Mouse (Mus musculus): ENCODE results near the gene Rcvrn. TPM values are rescaled to one million over a fixed set of nuclear protein-coding genes. Genes with fewer than 3 reads are reported as not detected.

The Rcvrn gene
- polyA plus RNA-seq (2012; rRNA removed) = 0.07 TPM in 1 of 2 replicates, not detected in the other

DNA sequence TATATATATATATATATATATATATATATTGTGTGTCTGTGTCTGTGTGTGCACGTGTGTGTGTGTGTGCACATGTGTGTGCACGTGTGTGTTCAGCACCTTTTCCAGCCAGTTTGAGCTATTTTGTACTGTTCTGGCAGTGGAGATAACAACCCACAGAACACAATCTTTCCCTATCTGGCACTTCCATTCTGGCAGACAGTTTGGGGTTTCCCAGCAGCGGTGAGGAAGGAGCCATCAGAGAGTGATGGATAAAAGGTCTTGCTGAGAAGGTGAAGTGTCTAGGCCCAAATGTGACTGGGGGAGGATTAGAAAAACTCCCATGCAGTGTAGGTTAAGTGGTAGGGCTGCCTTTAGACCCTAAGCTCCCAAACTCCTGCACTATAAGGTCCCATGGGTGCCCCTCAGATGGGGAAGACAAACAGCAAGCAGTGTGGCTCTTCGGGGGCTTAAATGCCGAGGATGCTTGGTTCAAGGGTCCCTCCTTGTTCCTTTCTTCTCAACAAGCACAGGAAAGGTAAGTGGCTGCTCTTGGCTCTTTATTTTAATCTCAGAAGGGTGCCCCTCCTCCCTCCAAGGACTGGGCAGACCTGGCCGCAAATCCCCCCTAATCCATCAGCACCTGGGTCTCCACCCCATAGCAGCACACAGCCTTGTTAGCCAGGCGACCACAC is at the start of gene Rcvrn:
Rcvrn (plus strand) TSS at position 624 of the 674 bp plus-strand sequence.

Other genes with a start within 250 kb of the Rcvrn start
- gene Gas7, start 239.9 kb upstream of the Rcvrn start, polyA plus RNA-seq (2012; rRNA removed) = 2.0 and 2.6 TPM in 2 replicates
- 0.02 TPM in 2 replicates for gene Glp2r, start 75.8 kb downstream of the Rcvrn start, polyA plus RNA-seq (2012; rRNA removed)
- not detected in 2 replicates for gene Gsg1l2, start 79.3 kb downstream of the Rcvrn start, polyA plus RNA-seq (2012; rRNA removed)
- 0.05 and 1.3 TPM in 2 replicates for gene Dhrs7c, start 102.9 kb downstream of the Rcvrn start, polyA plus RNA-seq (2012; rRNA removed)
- 1.1 and 1.2 TPM in 2 replicates for gene Usp43, start 226.8 kb downstream of the Rcvrn start, polyA plus RNA-seq (2012; rRNA removed)